Mouse (Mus musculus): ENCODE measurements at regions not wholly inside any gene's neighbourhood (a gene's known extent, or its start where the extent isn't known, plus 50 kb on each side); places are given as distances from the start of the nearest gene placed in this dataset.

- Histone ChIP-seq H3K4me3 (no peak overlapping the region), H3K27ac (ENCODE audit: poor library complexity, severe bottlenecking) (no peak overlapping the region), H3K4me2 (no peak overlapping the region), H3K27me3 (replicated peaks) (no peaks in the 10 kb centered on the region), H3K9me3 (replicated peaks) (no peaks in the 10 kb centered on the region), H3K9ac (no peak overlapping the region), H3K4me1 (replicated peaks) (no peaks in the 10 kb centered on the region; the same call in 1 of the 2 replicates), H3K36me3 (no peaks in the 10 kb centered on the region)
- no peak for ATAC-seq (ENCODE audit: insufficient number of reproducible peaks, low FRiP score)
- 74% methylated on average over 8 of the region's 8 CpGs for WGBS
These were observed 68.0 kb upstream of the Shisa3 start for GRCm38 (mm10) chr5:67539591-67540238.

DNA sequence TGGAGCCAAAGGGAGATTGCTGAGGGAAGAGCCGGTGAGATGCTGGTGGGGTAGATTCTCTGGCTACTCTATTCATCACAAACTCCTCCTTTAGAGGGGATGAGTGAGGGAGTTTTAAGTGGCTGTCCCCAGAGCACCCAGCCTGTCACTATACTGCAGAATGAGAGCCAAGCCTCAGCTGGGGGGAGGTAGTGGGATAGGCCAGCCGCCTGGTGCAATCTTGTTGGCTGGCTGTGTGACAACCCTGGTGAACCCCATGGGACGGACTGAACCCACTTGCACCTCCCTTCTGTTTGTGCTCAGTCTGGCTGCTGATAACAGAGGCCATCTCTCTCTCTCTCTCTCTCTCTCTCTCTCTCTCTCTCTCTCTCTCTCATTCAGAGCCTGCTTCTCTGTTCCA, 65.8 kb upstream of the Shisa3 start:
- WGBS = 33% methylated on average over 3 of the region's 3 CpGs
- Histone ChIP-seq H3K27me3 (replicated peaks) (no peaks in the 10 kb centered on the region), H3K9ac (no peak overlapping the region), H3K4me3 (no peak overlapping the region), H3K36me3 (no peaks in the 10 kb centered on the region), H3K9me3 (replicated peaks) (no peaks in the 10 kb centered on the region), H3K27ac (ENCODE audit: poor library complexity, severe bottlenecking) (no peak overlapping the region), H3K4me1 (replicated peaks) (no peaks in the 10 kb centered on the region; the same call in 1 of the 2 replicates), H3K4me2 (no peak overlapping the region)
- ATAC-seq (ENCODE audit: insufficient number of reproducible peaks, low FRiP score) = no peak

DNA sequence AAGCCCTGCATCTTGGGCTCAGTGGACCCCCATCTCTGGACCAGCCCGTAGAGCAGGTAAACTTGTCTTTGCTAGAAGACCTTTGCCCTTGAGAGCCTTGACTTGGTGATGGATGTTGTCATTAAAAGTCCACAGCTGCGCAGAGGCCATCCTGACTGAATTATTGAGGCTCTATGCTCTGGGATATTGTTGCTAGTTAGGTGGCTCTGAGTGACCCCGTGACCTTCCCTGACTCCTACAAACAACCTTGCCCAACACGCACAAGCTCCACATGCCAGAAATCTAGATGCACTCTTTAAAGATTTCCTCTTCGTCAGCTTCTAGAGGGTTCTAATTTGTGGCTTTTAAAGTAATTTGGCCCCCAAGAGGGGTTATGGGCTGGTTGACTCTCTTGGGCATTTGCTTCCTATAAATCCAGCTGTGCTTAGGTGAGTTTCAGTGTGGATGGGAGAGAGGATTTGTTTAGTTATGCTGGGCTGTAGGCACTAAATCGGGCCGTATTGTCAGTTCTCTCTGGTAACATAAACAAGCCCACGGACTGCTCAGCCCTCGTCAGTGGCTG, 63.6 kb upstream of the Shisa3 start:
- Histone ChIP-seq H3K4me3 (no peak overlapping the region), H3K36me3 (no peaks in the 10 kb centered on the region), H3K4me1 (replicated peaks) (0 out of 2 replicates have a peak, but pooled peaks cover 2% of the 10 kb centered on the region), H3K4me2 (no peak overlapping the region), H3K9me3 (replicated peaks) (no peaks in the 10 kb centered on the region), H3K27ac (ENCODE audit: poor library complexity, severe bottlenecking) (no peak overlapping the region), H3K9ac (no peak overlapping the region), H3K27me3 (replicated peaks) (no peaks in the 10 kb centered on the region)
- 67% methylated on average over 9 of the region's 9 CpGs for WGBS
- no peak for ATAC-seq (ENCODE audit: insufficient number of reproducible peaks, low FRiP score)

DNA sequence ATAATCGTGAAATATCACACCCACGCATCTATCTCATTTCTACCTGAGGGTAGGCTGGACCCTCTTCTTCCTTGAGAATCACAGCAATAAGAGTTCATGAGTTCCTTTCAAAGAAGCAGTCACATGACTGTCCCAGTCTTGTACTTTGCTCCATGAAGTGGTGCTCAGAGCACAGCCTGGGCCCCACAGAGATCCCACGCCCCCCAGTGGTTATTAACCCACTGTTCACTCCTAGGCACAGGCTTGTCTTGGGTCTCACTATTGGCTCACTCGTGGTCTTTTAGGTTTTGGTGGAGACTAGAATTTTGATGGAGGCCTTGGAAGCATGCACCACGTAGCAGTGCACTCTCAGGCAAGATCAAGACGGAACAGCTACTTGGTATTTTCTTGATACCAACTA, 57.4 kb upstream of the Shisa3 start:
- no peak overlapping the region for H3K27ac ChIP-seq (ENCODE audit: poor library complexity, severe bottlenecking)
- 0 out of 2 replicates have a peak, but pooled peaks cover 2% of the 10 kb centered on the region for H3K4me1 ChIP-seq (replicated peaks)
- no peak overlapping the region for H3K4me2 ChIP-seq
- ATAC-seq (ENCODE audit: insufficient number of reproducible peaks, low FRiP score) = no peak
- H3K4me3 ChIP-seq = no peak overlapping the region
- no peaks in the 10 kb centered on the region for H3K36me3 ChIP-seq
- H3K27me3 ChIP-seq (replicated peaks) = no peaks in the 10 kb centered on the region
- peaks cover 2% of the 10 kb centered on the region; the same call in 1 of the 2 replicates for H3K9me3 ChIP-seq (replicated peaks)
- no peak overlapping the region for H3K9ac ChIP-seq
- 76% methylated on average over 6 of the region's 6 CpGs for WGBS

- H3K4me3 ChIP-seq = no peak overlapping the region
- 0 out of 2 replicates have a peak, but pooled peaks cover 2% of the 10 kb centered on the region for H3K4me1 ChIP-seq (replicated peaks)
- no peaks in the 10 kb centered on the region for H3K36me3 ChIP-seq
- no peak overlapping the region for H3K4me2 ChIP-seq
- H3K27me3 ChIP-seq (replicated peaks) = no peaks in the 10 kb centered on the region
- ATAC-seq (ENCODE audit: insufficient number of reproducible peaks, low FRiP score) = no peak
- H3K27ac ChIP-seq (ENCODE audit: poor library complexity, severe bottlenecking) = no peak overlapping the region
- H3K9ac ChIP-seq = no peak overlapping the region
- 73% methylated on average over 6 of the region's 6 CpGs for whole genome bisulfite sequencing
- H3K9me3 ChIP-seq (replicated peaks) = peaks cover 3% of the 10 kb centered on the region; the same call in 1 of the 2 replicates
These were observed 55.9 kb upstream of the Shisa3 start for GRCm38 (mm10) chr5:67551668-67552390.

DNA sequence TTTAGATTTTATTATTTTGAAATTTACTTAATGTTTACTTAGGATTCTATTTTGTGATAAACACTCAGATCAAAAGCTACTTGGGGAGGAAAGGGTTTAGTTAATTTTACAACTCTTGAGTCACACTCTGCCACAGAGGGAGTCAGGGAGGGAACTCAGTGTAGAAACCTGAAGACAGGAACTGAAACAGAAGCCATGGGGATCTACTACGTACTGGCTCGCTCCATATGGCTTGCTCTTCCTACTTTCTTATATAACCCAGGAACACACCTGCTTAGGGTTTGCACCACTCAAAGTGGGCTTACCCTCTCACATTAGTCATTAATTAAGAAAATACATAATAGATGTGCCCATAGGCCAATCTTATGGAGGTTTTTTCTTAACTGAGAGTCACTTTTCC, 54.8 kb upstream of the Shisa3 start:
- no peak for ATAC-seq (ENCODE audit: insufficient number of reproducible peaks, low FRiP score)
- no peak overlapping the region for H3K4me2 ChIP-seq

More for the DNA sequence above, 54.8 kb upstream of the Shisa3 start:
- H3K36me3 ChIP-seq = no peaks in the 10 kb centered on the region
- H3K9ac ChIP-seq = no peak overlapping the region
- H3K4me3 ChIP-seq = no peak overlapping the region
- H3K27me3 ChIP-seq (replicated peaks) = no peaks in the 10 kb centered on the region
- 84% methylated on average over 2 of the region's 2 CpGs for WGBS
- H3K4me1 ChIP-seq (replicated peaks) = no peaks in the 10 kb centered on the region
- peaks cover 3% of the 10 kb centered on the region; the same call in 1 of the 2 replicates for H3K9me3 ChIP-seq (replicated peaks)
- no peak overlapping the region for H3K27ac ChIP-seq (ENCODE audit: poor library complexity, severe bottlenecking)

All from heart, embryonic 12.5 days (tissue).